Mouse (Mus musculus): ENCODE data around the gene Dio3.

GRCm38 (mm10) chr12:110239358-110239757 is 39.5 kb upstream of the Dio3 start:
- TF ChIP-seq CTCF (IDR thresholded peaks at IDR 0.05; ENCODE audit: low read depth, low read length) (no peak), GATA1 (IDR thresholded peaks at IDR 0.05; ENCODE audit: borderline replicate concordance, low read length) (no peak), GATA2 (IDR thresholded peaks at IDR 0.05; ENCODE audit: borderline replicate concordance, low read depth, low read length) (no peak)

All from G1E (cell line).